Mouse (Mus musculus) testis, adult 2 months (tissue): Measurements from ENCODE around the gene Sap30.

Experiments
- CTCF ChIP-seq: fragments of 200-500 bp; IDR thresholded peaks from 2 replicates; pipeline ENCODE4 v1.5.1; 2012; ENCODE audit warnings: low read depth, mild to moderate bottlenecking, inconsistent platforms, low read length, moderate library complexity; ENCODE audit not compliant: control insufficient read depth, insufficient read depth, insufficient replicate concordance
- POLR2A ChIP-seq: fragments of 200-500 bp; IDR thresholded peaks from 2 replicates; pipeline ENCODE4 v1.6.1; 2012; ENCODE audit warnings: low read depth, mild to moderate bottlenecking, inconsistent platforms, low read length, moderate library complexity; ENCODE audit not compliant: control insufficient read depth

DNA sequence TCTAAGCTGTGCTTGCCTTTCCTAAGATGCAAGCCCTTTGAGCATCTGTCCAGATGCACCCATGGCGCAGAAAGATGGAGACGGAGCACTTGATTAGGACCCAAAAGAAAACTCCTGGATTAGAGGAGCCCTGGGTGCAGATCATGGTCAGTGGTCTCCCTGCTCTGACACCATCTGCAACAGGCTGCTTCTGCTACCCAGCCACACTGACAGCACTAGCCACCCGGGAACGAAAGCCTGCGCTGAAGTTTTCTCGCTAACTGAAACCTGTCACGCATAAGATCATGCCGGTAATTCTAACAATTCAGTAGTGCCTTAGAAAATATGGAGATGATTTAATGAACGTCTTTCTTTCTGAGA, 51.2 kb downstream of the Sap30 start:
- TF ChIP-seq CTCF (no peak), POLR2A (no peak)
